Mouse (Mus musculus) right cerebral cortex, adult 18-20 months (tissue): ENCODE results near the gene Ankrd40.
A peak's percentile ranks its signal among the peaks of the same experiment; 100 is the strongest.

Source experiments
- DNase-seq: peaks from one replicate; pipeline ENCODE4 v3.0.0; 2022; ENCODE audit warnings: mixed read lengths

Gene Ankrd40

GRCm38 (mm10) chr11:94323271-94323925 is 4.4 kb upstream of the Ankrd40 start:
- no peak for DNase-seq

DNA sequence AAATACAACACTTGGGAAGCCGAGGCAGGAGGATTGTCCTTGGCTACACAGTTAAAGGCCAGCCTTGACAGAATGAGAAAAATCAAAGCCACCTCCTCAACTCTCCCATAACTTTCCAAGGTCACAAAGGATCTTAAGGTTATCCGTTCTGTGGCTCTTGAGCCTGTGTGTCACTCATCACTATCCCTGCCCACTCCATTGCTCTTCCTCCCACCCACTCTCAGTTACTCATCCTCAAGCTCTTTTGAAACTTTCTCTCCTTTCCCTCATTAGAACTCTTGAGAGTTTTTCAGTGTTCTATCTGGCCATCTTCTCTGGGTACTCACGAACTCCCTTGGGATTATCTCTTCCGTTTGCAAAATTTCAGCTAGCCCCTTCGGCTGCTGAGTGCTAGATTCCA is 3.2 kb upstream of the Ankrd40 start:
- DNase-seq = no peak

DNA sequence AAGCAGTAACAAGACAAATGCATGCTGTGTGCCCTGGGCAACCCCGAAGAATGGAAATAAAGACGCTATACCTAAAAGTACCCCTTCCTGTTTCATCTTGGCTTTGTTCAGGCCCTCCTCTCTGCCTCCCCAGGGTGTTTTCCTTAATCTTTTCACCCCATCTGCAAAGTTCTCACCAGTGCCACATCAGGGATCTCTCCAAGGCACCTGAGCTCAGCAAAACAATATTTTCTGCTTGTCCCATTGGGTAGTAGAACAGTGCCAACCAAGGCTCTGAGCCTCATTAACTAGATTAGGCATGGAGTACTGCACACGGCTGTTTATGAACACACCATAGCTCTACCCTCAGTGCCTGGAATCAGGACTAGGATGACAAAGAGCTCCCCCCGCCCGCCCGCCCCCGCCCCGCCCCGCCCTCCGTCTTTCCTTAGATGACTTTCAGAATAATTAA is 815 bp upstream of the Ankrd40 start:
- DNase-seq = no peak

GRCm38 (mm10) chr11:94328644-94329025 is 834 bp downstream of the Ankrd40 start:
- DNase-seq = peak; percentile 41

DNA sequence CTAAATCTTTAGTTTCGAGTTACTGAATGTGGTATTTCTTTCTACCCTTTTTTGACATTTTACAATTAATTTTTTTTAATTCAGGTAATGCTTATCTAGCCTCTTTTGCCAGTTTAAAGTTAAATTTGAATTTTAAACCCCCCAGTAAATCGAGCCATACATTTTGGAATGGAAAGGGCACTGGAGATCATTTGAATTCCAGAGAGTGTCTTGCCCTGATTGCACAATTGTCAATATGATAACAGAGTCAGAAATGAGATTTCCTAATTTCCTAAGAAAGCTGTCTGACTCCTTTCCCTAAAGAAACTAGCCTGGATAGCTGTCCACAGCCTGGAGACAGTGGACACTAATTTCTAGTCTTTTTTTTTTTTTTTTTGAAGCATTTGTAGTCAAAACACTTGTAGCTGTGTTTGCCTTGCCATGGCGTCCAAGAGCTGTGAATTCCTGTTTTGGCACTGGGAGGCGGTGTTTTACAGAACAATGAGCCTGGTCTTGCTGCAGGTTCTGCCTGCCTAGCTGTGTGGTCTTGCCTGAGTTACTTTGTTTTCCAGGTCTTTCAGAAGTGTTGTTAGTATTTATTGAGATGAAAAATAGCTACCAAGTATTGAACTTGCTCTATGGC is 1.6 kb downstream of the Ankrd40 start:
- peak; percentile 68 for DNase-seq

- DNase-seq = no peak
Observed at GRCm38 (mm10) chr11:94330211-94330610, 2.4 kb downstream of the Ankrd40 start.

GRCm38 (mm10) chr11:94332726-94333125 is 4.9 kb downstream of the Ankrd40 start:
- peak; percentile 29 for DNase-seq

GRCm38 (mm10) chr11:94334386-94334968 is 6.7 kb downstream of the Ankrd40 start:
- no peak for DNase-seq

- no peak for DNase-seq
Observed at GRCm38 (mm10) chr11:94336551-94336950, 8.8 kb downstream of the Ankrd40 start.

DNA sequence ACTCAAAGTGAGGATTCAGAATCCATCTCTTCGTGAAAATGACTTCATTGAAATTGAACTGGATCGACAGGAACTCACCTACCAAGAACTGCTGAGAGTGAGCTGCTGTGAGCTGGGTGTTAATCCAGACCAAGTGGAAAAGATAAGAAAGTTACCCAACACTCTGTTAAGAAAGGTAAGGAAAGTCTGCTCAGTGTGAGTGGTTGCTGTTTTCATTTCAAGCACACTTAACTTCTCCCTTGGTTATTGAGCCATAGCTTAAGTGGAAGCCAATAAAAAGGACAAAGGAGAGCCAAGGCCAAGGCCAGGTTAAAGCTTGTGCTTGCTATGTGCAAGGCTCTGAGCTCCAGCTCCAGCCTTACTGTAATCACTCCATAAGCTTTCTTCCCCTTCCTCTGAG is 10.5 kb downstream of the Ankrd40 start:
- DNase-seq = no peak

GRCm38 (mm10) chr11:94339732-94340585 is 12.2 kb downstream of the Ankrd40 start:
- DNase-seq = peak; percentile 63

DNA sequence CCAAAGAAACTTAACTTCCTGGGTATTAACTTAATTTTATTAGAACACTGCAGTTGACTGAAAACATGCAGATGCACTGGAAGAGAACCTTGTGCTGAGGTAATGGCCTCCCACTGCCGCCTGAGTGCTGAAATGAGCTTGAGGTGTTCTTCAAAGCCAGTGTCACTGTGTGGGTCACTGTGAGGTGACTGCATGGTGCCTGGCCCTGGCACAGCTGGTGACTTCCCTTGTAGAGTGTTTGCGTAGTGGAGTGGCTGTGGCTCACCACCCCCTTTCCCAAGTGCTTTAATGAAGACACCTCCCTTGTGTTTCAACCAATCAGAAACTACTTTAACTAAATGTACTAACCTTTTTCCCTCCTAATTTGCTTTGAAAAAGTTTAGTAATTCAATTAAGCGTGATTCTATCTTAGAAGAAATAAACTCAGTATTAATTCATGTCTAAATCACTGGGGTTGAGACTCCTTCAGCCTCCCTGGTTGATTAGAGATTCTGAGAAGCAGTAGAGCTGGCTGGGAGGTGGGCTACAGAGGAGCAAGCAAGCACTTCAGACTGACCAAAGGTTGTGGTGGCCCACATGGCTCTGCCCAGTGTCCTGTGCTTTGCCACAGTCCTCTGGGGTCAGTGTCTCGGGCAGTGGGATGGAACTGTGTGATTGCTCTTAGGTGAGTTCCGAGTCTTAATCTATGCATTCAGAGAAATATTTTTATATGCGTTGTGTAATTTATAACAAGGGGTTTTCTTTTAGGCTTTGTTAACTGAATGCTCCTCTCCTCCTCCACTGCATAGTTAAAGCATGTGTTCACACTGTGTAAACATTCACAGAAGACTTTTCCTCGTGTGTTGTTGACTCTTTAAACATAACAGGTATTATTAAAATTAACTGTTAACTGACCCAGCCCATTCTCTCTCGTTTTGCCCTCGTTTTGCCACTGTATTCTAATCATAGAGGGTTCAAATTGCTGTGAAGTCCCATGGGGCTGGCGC is 13.4 kb downstream of the Ankrd40 start:
- DNase-seq = no peak

GRCm38 (mm10) chr11:94342114-94342905 is 14.5 kb downstream of the Ankrd40 start:
- no peak for DNase-seq

GRCm38 (mm10) chr11:94343955-94344358 is 16.2 kb downstream of the Ankrd40 start:
- DNase-seq = no peak

GRCm38 (mm10) chr11:94344470-94344869 is 16.7 kb downstream of the Ankrd40 start:
- no peak for DNase-seq

- no peak for DNase-seq
Observed at GRCm38 (mm10) chr11:94345926-94346325, 18.1 kb downstream of the Ankrd40 start.

DNA sequence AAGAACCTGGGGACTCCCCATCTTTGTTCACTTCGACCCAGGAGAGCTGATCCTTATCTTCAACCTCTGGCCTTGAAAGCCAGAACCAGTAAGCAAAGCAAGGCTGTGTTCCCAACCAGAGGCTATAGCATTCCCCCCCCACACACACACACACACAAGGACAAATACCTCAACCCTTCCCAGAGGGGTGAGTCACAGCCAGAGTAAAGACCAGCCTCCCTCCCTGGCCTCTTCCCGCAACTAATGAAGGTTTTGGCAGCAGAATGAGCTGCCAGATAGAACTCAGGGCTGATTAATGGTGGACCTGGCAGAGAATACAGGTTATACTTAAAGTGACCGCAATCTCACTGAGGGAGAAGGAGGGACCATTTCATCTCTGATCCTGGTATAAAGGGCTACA is 18.8 kb downstream of the Ankrd40 start:
- DNase-seq = no peak

GRCm38 (mm10) chr11:94347063-94347575 is 19.3 kb downstream of the Ankrd40 start:
- DNase-seq = no peak

- no peak for DNase-seq
Observed at GRCm38 (mm10) chr11:94349839-94350238, 22.0 kb downstream of the Ankrd40 start.

DNA sequence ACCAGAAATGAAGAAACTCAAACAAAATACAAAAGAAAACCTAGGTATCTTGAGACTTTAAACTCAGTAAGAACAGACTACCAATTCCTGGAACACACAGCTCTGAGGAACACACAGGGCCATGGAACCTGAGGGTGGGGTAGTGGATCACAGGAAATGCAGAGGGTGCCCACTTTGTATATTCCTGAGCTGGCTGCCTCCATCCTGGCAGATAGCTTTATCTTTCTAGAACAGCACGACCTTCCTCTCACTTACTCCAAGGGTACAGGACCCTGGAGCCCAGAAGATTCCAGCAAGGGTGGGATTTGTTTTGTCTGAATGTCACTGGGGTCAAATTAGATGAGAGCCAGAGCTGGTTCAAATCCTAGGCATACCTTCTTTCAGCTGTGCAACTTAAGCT is 22.5 kb downstream of the Ankrd40 start:
- DNase-seq = no peak

DNA sequence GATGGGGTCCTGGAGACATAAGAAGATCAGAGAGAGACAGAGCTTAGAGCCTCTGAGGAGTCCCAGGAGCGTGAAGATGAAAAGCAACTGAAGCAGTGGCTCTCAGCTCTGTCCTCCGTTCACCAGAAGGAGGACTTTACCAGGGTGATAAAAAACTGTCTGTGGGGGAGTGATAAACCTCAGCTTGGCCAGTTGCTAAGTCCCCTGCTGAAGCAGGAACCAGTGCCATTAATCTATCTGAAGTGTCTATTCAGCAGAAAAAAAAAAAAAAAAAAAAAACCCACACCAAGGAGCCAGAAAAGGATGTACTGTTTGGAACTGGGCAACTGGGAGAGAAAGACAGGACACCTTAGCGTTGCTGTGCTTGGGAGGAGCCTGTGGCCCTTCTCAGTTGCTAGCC is 23.3 kb downstream of the Ankrd40 start:
- no peak for DNase-seq
